Mouse (Mus musculus) liver, adult 2 months (tissue): ENCODE measurements at regions not wholly inside any gene's neighbourhood (a gene's known extent, or its start where the extent isn't known, plus 50 kb on each side); places are given as distances from the start of the nearest gene placed in this dataset.

Experiments used
- CTCF ChIP-seq: fragments of 200-500 bp; IDR thresholded peaks from 2 replicates; pipeline ENCODE4 v1.5.1; 2011; ENCODE audit warnings: low read depth, low read length, control low read depth
- POLR2A ChIP-seq: fragments of 200-500 bp; IDR thresholded peaks from 2 replicates; pipeline ENCODE4 v1.6.1; 2011; ENCODE audit warnings: low read length, control low read depth; ENCODE audit not compliant: insufficient read depth; ENCODE audit errors: extremely low read depth

DNA sequence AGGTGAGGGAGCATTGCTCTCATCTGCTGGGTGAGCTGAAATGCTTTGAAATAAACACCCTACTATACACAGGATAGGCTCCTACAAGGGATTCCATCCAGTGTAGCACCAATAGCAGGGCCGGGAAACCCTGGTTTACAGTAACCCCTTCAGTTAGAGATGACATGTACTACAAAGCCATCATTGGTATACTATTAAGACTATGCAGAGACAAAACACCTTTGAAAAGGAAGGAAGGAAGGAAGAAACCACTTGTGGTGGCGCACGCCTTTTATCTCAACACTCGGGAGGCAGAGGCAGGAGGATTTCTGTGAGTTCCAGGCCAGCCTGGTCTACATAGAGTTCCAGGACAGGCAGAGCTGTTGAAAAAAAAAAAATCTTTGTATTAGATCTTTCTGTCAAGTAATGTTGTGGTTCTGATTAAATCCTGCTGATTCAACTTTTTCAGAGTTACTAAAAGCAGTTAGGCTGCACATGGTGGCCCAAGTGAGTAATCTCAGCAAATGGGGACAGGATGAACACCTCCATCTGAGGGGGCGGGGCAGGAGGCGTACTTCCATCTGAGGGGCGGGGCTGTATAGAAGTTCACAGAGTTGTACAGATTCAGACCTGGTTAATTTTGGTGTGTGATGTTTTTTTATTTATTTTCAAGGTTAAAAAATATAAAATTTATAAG is 53.2 kb upstream of the Cpsf6 start:
- TF ChIP-seq CTCF (no peak), POLR2A (no peak)
